Mouse (Mus musculus) layer of hippocampus, postnatal 14 days (tissue): ENCODE measurements around the gene Tpsg1. TPM values are rescaled to one million over a fixed set of nuclear protein-coding genes. Genes with fewer than 3 reads are reported as not detected.

Source experiments
- DNase-seq, 2 experiments: peaks; one replicate each; pipeline ENCODE4 v3.0.0; 2021 to 2022; ENCODE audit warnings: low spot score in 2 of 2, mixed read lengths in 1 of 2
- long read RNA-seq, 2 experiments: library from polyadenylated mRNA; stranded (forward); transcript quantifications; one replicate each; pipeline ENCODE4 v2.0.0; 2021
- total RNA-seq, 2 experiments: library from RNA; stranded (reverse); gene quantifications; 2 replicates each; pipeline ENCODE4 v1.2.3; 2021

Gene Tpsg1
- total RNA-seq: not detected
- long read RNA-seq, experiment 1: 0 reads
- long read RNA-seq, experiment 2: 0 reads

DNA sequence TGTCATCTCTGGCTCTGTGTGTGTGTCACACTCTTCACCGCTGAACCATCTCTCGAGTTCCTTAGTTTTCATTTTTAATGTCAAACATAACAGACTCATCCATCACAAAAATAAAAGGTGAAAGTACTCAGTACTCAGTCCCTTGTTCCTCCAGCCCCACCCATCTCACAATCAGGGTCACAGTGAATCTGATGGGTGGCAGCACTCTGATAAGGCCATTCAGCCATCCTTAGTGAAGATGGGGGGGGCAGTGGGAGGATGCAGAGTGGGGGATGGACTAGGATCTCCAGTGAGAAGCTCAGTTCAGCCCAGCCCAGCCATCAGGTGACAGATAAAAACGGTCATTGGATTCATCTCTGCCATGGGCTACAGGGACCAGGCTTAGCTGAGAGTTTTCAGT is at the start of gene Tpsg1:
Tpsg1 (plus strand) TSS at position 301 of the 400 bp plus-strand sequence.
- DNase-seq: no peak

DNA sequence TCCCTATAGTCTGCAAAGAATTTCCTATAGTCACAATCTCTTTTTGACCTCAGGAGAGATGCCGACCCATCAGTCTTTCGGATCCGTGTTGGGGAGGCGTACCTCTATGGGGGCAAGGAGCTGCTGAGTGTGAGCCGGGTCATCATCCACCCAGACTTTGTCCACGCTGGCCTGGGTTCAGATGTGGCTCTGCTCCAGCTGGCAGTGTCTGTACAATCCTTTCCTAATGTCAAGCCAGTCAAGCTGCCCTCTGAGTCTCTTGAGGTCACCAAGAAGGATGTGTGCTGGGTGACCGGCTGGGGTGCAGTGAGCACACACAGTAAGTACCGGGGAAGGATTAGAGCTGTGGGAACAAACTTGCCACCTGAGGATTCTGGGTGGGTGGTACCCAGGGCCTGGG is 48.3 kb upstream of the Tpsg1 start:
- no peak for DNase-seq

DNA sequence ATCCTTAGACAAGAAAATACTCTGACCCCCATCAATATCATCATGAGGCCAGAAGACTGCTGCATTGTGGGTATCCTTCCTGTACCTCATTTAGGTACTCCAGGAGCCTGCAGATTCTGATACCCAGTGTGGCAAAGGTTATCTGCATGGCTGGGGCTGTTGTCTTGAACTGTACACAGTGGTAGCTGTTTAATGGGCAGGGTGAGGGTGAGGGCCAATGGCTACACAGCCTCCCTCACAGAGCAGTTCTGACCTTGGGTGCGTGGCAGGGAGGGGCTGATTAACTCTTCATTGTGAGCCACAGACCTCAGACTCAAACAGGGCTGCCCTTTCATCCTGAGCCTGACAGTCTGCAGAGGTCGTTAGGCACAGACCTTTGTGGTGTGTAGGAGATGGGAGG is 46.1 kb upstream of the Tpsg1 start:
- no peak for DNase-seq

DNA sequence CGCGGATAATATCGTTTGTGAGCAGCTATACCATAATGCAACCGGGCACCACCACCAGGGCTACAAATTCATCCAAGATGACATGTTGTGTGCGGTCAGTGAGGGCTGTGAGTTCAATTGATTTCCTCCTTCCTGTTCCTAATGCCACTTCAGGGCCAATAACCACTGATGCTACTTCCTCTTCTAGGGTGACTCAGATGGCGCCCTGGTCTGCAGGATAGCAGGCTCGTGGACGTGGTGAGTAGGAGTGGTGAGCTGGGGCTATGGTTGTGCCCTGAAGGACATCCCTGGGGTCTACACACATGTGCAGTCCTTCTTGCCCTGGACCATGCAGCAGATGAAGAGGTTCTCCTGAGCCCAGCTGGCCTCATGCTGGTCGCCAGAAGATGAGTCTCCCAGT is 36.8 kb upstream of the Tpsg1 start:
- no peak for DNase-seq

DNA sequence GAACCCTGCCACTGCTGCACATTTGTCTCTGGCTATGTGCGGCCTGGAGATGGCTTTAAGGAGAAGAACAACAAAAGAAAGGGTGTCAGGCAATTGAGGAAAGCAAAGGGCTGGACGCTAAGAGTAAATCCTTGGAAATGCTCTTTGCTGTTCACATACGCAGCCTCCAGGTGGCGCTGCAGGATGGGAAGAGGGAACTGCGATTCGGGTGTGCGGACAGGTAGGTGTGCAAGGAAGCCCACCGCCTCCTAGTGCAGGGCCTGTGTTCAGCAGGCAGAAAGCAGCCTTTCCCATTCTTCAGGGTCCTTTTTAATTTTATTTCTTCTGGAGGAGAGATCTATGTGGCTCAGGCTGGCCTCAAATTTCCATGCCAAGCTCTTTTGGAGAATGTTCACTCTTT is 35.1 kb upstream of the Tpsg1 start:
- peak; percentile 61 to 63 for DNase-seq

DNA sequence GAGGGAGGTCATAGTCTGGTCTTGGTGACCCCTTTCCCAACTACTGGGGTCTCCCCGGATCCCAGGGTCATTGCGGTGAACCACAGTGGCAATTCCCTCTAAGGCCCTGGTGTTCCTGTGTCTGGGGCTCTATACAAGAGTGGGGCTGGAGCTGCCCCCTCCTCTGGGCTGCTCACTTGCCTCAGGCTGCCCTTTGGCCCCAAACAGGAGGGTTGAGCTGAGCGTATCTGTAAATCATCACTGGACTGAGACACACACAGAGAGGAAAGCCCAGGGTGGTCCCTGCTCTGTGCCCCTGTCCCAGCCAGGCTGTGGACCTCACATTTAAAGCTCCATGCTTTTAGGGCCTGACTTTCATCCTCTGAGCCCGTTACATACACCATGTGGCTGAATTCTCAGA is 30.9 kb upstream of the Tpsg1 start:
- DNase-seq: no peak

DNA sequence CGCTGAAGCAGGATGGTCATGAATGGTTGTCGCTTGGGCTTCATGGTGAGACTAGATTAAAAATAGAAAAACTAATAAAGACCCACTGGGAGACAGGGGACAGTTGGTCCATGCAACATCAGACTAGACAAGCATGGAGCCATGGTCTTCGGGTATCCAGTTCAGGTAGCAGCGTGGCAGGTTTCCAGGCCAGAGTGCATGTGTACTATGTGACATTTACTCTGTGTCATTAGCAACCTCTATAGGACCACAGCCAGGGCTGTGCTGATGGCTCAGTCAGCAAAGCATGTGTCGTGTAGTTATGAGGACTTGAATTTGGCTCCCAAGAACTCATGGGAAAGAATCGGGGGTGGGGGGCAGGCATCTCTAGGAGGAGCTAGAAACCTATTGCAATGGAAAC is 29.1 kb upstream of the Tpsg1 start:
- DNase-seq: no peak

DNA sequence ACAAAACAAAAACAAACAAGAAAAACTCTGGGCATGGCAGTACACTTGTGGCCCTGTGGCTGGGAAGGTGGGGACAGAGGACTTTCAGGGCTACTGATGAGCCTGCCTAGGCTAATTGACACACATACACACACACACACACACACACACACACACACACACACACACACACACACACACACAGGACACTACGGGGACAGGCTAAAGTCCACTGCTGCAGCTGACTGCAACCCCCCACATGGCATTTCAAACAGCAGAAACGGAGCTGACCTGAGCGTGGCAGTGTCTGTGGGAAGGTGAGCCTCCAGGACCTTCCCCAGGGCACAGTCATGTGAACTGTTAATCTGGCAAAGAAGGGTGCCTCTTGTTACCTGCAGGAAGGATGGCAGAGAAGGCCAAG is 27.6 kb upstream of the Tpsg1 start:
- no peak for DNase-seq

DNA sequence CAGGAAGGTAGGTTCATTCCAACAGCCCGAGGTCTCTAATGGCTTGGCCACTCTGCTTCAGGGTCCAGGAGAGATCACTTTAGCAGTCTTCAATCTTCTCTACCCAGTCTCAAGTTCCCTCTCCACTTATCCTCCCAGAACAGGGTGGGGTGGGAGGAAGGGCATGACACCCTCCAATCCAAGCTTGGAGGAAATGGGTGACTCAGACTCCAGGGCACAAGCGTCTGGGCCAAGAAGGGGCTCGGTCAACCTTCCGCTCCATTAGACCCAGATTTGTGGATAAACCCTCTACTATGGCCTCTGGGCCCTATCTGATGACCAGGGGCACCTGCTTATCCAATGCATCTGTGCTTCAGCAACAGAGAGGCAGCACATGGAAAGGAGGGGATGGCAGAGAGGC is 23.6 kb upstream of the Tpsg1 start, which contains the start of gene Tpsab1:
Tpsab1 (minus strand) TSS at position 101 of the 400 bp plus-strand sequence.
- no peak for DNase-seq

DNA sequence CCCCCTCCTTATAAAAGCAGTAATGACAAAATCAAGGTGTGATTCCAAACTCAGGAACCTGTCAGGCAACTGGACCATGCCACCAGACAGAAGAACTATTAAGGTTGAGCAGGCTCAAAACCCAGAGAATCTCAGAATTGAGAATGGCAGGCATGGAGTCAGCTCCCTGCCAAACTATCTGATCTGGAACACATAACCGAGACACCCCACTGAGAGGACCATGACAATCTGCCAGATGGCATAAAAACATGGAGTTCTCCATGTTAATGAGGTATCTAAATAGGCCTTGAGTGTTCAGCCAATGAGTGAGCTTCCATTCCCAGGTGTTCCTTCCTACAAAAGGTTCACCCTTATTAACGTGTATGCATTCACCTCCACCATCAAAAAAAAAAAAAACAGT is 7.8 kb upstream of the Tpsg1 start:
- DNase-seq: no peak

DNA sequence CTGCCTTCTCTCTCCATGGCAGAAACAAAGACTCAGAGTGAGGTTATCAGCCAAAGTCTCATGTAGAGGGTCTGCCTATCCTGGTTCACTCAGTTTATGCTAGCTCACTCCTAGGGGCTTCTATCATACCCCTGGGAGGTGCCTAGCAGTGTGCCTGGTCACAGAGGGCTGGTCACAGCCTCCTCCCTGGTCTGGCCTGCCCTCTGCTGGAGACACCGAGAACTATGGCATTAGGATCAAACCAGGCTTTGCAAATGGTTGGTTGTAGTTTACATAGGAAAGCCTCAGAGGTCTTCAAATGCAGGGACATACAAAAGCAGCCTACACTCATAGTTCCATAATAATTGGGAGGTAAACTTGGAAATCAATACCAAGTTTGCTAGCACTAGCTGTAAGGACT is 5.3 kb upstream of the Tpsg1 start:
- DNase-seq: peak in 1 of 2 experiments; percentile 37

DNA sequence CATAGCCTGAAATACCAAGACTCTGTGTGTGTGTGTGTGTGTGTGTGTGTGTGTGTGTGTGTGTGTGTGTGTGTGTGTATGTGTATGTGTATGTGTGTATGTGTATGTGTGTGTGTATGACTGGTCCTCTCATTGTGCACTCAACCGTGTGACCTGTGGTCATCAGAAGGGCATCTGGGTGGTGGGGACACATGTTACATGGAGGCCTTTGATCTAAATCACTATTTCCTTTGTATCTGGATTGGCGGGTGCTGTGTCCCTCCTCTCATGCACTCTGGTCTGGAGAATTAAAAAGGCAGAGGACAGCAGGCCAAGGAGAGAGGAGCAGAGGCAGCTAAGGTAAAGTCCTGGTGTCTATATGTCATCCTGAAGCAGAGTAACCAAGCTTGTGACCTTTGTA is 3.1 kb upstream of the Tpsg1 start, which contains the start of gene Tpsb2:
Tpsb2 (plus strand) TSS at position 301 of the 400 bp plus-strand sequence.
- no peak for DNase-seq

DNA sequence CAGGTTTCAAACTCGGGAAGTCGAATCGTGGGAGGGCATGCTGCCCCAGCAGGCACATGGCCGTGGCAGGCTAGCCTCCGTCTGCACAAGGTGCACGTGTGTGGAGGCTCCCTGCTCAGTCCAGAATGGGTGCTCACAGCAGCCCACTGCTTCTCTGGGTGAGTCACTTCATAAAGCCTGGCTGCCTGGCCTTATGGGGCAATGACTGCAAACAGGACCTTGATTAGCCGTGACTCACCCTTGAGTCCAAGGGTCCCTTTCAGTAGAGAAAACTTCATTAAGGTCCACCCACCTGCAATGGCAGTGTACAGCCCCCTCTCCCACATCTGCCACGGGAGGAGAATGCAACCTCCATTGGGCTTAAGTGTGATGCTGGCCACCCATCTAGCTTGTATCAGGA is 3.4 kb downstream of the Tpsg1 start:
- no peak for DNase-seq

DNA sequence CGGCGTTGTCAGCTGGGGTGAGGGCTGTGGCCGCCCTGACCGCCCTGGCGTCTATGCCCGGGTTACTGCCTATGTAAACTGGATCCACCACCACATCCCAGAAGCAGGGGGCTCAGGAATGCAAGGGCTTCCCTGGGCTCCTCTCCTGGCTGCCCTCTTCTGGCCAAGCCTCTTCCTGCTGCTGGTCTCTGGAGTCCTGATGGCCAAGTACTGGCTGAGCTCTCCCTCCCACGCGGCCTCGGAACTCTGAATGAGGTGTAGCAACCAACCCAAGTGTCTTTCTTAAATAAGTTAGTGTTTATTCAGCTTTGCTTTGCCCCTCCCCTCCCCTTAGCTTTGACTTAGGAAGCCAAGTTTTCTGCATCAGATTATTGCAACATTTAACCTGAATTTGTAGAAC is 4.9 kb downstream of the Tpsg1 start:
- no peak for DNase-seq

DNA sequence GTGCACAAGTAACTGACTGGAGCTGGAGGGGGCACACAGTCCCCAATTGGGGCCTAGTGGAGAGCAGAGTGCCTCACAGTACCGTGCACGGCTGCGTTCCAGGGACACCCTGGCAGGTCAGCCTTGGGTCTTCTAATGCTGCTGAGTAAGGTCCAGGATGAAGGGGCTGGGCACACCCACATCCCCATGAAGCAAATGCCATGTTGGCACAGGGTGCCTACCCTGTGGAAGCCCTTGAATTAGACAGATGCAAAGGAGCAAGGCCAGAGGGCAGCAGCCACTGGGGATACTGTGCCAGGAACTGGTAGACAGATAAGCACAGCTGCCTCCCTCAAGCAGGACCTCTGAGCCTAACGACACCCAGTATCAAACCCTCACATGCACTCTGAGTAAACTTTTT is 25.5 kb downstream of the Tpsg1 start:
- no peak for DNase-seq

DNA sequence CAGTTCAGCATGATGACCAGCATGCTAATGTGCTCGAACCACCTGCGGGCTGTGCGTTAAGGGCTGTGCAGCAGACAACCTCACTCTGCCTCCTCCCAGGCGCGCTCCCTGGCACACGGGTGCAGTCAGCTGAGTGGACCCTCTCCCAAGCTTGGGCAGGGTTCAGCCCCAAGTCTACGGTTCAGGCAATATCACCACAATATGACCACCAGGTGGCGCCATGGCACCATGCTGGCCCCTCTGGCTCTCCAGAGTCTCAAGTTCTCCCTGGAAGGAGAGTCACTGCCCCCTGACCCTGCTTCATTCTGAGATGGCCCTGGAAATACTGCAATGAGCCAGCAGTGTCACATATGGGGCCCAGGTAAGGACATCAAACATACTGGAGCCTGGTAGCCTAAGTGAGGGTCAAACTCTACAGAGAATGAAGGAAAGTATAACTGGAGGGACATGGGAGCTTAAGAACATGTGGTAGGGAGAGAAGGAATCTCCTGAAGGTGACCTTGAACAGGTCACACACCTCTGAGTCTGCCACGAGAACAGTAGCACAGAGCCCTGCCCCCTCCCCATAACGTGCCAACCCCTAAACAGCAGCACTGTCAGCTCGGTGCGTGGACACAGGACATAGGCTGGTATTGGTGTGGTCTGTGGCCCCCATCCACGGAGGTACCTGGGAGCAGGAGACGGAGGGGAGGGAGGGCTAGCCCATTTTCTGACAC is 28.9 kb downstream of the Tpsg1 start:
- peak; percentile 77 to 84 for DNase-seq

DNA sequence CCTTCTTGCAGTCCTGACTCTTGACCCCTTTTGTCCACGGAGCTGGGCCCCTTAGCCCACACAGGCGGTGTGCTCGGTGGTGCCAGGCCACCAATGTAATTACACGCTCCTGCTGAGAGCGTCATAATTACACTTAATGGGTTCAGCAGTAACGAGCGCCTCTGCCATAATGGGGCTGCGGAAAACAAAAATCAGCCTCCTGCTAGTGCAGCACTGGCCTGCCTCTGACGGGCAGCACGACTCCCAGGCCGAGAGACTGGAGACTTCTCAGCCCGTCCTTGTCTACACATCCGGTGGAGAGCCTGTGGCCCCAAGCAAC is 29.4 kb downstream of the Tpsg1 start:
- no peak for DNase-seq

DNA sequence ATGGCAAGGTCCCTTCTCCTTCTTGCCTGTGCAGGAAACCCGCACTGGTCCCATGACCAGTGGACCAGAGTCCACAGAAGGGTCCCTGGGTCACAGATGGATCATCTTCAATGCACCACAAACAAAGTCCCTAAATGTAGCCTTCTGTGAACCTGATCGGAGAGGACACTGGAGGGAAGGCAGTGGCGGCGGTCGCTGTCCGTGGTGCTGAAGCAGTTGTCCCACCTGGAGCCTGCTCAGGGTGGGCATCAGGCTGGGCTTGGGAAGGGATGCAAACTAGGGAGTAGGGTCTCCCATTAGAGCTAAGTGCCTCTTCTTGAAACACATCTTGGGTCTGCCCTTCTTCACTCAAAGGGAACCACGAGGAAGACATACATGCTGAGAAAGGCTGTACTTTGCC is 31.4 kb downstream of the Tpsg1 start:
- DNase-seq: no peak

DNA sequence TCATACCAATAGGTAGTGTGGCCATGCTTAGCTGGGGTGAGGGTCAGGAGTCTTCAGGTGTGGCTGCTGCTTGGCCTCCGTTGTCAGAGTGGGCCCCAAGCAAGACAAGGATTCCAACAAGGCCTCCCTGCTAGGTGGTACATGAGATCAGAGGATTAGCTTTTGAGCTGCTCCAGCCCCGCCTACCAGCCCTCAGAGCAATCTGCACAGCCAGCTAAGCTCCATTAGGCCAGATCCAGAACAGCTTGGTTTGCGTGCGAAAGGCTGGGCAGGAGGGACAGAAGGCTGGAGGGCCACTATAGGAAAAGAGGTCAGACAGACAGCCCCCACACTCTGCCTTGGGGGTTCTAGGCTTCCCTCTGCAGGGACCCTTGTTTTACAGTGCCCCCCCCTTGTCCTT is 32.4 kb downstream of the Tpsg1 start:
- DNase-seq: no peak

DNA sequence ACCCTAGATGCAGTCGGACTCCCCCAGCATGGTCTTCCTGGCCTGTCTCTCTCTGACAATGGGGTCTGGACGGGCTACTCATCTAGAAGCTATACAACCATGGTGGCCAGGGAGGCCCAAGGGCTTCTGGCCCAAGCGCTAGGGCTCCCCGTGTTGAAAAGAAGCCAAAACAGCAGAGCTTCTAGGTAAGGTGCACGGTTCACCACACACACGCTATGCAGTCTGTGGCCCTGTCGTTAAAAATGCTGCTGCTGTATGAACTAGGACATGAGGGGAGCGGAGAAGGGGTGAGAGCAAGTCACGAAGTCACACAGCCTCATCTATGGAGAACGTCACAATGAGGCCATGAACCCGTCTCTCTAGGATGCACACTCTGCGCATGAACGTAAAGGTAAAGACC is 33.2 kb downstream of the Tpsg1 start:
- no peak for DNase-seq

DNA sequence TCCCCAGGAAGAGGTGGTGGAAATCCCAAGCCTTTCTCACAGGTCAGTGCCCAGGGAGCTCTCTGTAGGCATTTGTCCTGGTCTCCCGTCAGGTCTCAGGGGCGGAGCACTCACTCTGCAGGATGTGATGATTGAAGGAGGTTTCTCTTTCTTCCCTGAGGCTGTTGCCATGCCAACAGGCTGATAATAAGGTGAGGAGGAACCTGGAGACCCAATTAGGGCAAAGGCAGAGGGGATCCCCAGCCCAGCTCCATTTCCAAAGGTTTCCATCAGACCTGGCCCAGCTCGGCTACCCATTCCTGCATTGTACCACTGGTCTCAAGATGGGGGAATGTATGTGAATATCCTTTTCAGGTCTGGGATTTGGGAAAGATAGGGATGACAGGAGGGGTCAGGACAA is 35.1 kb downstream of the Tpsg1 start:
- no peak for DNase-seq

DNA sequence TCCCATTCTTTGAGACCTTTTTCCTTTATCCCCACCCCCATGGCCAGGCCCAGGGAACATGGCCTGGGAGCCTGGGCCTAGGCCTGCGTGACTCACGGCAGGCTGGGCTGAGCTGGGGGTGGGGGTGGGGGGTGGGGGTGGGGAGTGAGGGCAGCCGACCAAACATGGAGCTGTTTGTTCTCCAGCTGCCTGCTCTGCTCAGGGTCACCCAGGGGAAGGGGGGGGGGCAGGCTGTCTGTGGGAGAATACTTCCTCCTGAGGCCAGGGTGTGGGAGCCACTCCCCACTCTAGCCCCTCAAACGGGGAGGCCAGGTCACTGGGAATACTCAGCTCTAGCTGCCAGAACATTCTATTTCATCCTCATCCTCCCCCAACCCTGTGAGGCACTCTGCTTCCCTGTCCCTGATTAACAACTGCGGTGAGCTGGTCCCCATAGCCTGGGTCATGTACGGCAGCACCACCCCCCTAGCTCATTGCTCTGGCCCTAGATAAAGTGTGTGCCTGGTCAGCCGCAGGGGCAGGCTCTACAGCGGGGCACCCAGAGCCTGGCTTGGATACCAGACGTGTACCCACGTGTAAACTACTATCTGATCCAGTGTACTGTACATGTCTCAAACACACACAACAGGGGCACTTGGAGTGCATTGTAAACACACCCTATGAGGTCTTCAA is 36.3 kb downstream of the Tpsg1 start:
- DNase-seq: no peak

DNA sequence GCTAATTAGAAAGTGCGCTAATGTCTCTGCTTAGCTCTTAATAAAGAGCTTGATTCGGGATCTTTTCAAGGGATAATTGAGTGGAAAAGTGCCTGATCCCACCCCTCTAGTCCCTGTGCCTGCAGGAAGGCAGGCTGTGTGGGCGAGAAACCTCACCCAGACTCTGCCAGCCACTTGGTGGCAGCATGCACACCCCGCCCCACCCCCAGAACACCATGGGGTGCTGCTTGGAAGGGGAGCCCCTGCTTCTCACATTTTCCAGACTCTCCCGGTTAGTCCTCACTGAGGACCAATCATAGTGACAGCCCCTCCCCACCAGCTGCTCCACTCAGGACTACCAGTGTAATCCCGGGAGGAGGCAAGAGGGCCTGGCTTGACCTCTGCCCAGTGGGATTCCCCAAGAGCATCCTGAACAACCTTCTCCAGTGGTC is 37.0 kb downstream of the Tpsg1 start:
- peak; percentile 48 to 71 for DNase-seq
